Mouse (Mus musculus): ENCODE results near the gene Cul1.

DNA sequence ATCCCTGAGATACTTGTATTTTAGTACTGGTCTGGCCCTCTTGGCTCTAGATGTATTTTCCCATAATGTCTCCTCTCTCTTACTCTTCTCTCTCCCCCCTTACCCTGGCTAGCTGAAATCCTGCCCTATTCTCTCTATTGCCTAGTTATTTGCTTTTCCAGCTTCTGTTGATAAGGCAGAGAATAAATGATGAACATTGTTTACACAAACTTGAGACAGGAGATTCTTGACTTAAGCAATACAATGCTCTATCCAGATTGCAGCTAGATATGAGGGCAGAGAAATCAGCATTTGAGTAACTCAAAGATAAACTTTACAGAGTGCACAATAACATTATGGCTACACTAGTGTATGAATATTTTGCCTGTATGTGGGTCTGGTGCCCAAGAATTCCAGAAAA lies 16.6 kb downstream of the Cul1 start:
- no peak for TF ChIP-seq CTCF (IDR thresholded peaks at IDR 0.05; ENCODE audit: low read depth)
- no peak for TF ChIP-seq EP300 (IDR thresholded peaks at IDR 0.05; ENCODE audit: low read depth)

Measured in liver, postnatal 0 days (tissue).